Mouse (Mus musculus) liver, embryonic 14.5 days (tissue): ENCODE results near the gene Sec16a.

Experiments used
- CTCF ChIP-seq: IDR thresholded peaks from 2 replicates; pipeline ENCODE4 v1.5.1; 2016; ENCODE audit warnings: antibody characterized with exemption, low read depth, control low read depth
- EP300 ChIP-seq: IDR thresholded peaks from 2 replicates; pipeline ENCODE4 v1.6.1; 2016; ENCODE audit warnings: antibody characterized with exemption, low read depth

GRCm38 (mm10) chr2:26444368-26444767, 648 bp downstream of the Sec16a start:
- no peak for TF ChIP-seq CTCF
- no peak for TF ChIP-seq EP300
